ENCODE assay signal across 14 mouse cellular contexts in genomic region chr4:88781831-88782230, GRCm38 (mm10). TPM values are rescaled to one million over a fixed set of nuclear protein-coding genes. Genes with fewer than 3 reads are reported as not detected.
DNase-seq lines count a peak whose midpoint lies in the region; ATAC-seq and TF ChIP-seq lines count a peak whose summit lies in the region.
"Not testable (repeated sequence)": the region's sequence is repeated elsewhere in the genome, so short reads cannot be mapped to it uniquely, and the experiment has no call there.
"Had no signal": no experiment of that assay in that cellular context is flagged by ENCODE, and none has a peak within 500 bp of the region (broad histone marks: within the 10 kb centered on the region; RNA-seq: fewer than 3 reads in every experiment).

TSS of gene Ifnz (plus strand) at chr4:88782131.

- not testable (repeated sequence) for H3K9ac ChIP-seq in embryonic facial prominence, embryonic 15.5 days; hindbrain, embryonic 12.5 days; liver, adult 2 months (ENCODE audit: low read depth, low read length); lung, embryonic 16.5 days (ENCODE audit: low read length); neural tube, embryonic 12.5 days
- peak within 1 kb of the TSS; percentile 60 for H3K9ac ChIP-seq in heart, adult 2 months (ENCODE audit: low read depth, low read length)

- TF ChIP-seq CTCF in heart, adult 2 months (IDR thresholded peaks at IDR 0.05); kidney, adult 2 months (conservative IDR thresholded peaks at IDR 0.05; ENCODE audit: insufficient read depth, insufficient read length, low read depth, low read length); liver, adult 2 months (IDR thresholded peaks at IDR 0.05; ENCODE audit: low read depth, low read length); thymus, adult 2 months (IDR thresholded peaks at IDR 0.05; ENCODE audit: borderline replicate concordance, control insufficient read depth, extremely low read depth, insufficient read depth, low read length, poor library complexity): not testable (repeated sequence)

- peak within 1 kb of the TSS; percentile 39 for H3K4me2 ChIP-seq in embryonic facial prominence, embryonic 15.5 days (replicated peaks)
- peak within 1 kb of the TSS; percentile 41 for H3K4me2 ChIP-seq in hindbrain, embryonic 12.5 days (replicated peaks)
- H3K4me2 ChIP-seq in lung, embryonic 16.5 days (ENCODE audit: low read depth, low read length): 0 out of 2 replicates have a peak within 1 kb of the TSS, but pooled peaks have one; percentile 22
- peak within 1 kb of the TSS; percentile 44 for H3K4me2 ChIP-seq in neural tube, embryonic 12.5 days (replicated peaks)

- TF ChIP-seq EP300 in heart, adult 2 months (IDR thresholded peaks at IDR 0.05; ENCODE audit: insufficient read depth, low read depth, low read length): not testable (repeated sequence)

- not testable (repeated sequence) for H3K27me3 ChIP-seq in embryonic facial prominence, embryonic 15.5 days; heart, adult 2 months (ENCODE audit: control insufficient read depth, insufficient read depth, low read length); hindbrain, embryonic 12.5 days; kidney, adult 2 months (replicated peaks; ENCODE audit: control insufficient read depth, insufficient read depth, low read length); liver, adult 2 months (ENCODE audit: control insufficient read depth, insufficient read depth, low read length); lung, embryonic 16.5 days (ENCODE audit: control insufficient read depth, insufficient read depth, low read depth, low read length); neural tube, embryonic 12.5 days (replicated peaks); thymus, adult 2 months (ENCODE audit: control insufficient read depth, insufficient read depth, low read length)

- not testable (repeated sequence) for DNase-seq in heart, adult 2 months; kidney, adult 2 months; liver, adult 2 months (ENCODE audit: extremely low read depth, low read depth, low spot score); thymus, adult 2 months

- peak within 1 kb of the TSS; percentile 28 for H3K4me3 ChIP-seq in embryonic facial prominence, embryonic 15.5 days (replicated peaks)
- not testable (repeated sequence) for H3K4me3 ChIP-seq in heart, adult 2 months; hindbrain, embryonic 12.5 days; liver, adult 2 months (ENCODE audit: insufficient read depth, low read depth, low read length); neural tube, embryonic 12.5 days
- H3K4me3 ChIP-seq in kidney, adult 2 months (ENCODE audit: insufficient read depth, low read depth, low read length): 0 out of 2 replicates have a peak within 1 kb of the TSS, but pooled peaks have one; percentile 15
- H3K4me3 ChIP-seq in lung, embryonic 16.5 days (ENCODE audit: low read length): peak within 1 kb of the TSS; percentile 37
- peak within 1 kb of the TSS; percentile 54 for H3K4me3 ChIP-seq in thymus, adult 2 months (ENCODE audit: control insufficient read depth, insufficient read depth, low read length)

- not testable (repeated sequence) for H3K79me2 ChIP-seq in heart, adult 2 months (replicated peaks; ENCODE audit: control insufficient read depth, insufficient read depth, low read length); liver, adult 2 months (ENCODE audit: control insufficient read depth, insufficient read depth, low read length)

- not testable (repeated sequence) for H3K9me3 ChIP-seq in embryonic facial prominence, embryonic 15.5 days (replicated peaks); hindbrain, embryonic 12.5 days (replicated peaks); lung, embryonic 16.5 days (ENCODE audit: control insufficient read depth, low read length); neural tube, embryonic 12.5 days

- not testable (repeated sequence) for TF ChIP-seq POLR2A in heart, adult 2 months (IDR thresholded peaks at IDR 0.05; ENCODE audit: insufficient read depth, low read depth, low read length); kidney, adult 2 months (IDR thresholded peaks at IDR 0.05; ENCODE audit: low read depth, low read length); liver, adult 2 months (IDR thresholded peaks at IDR 0.05; ENCODE audit: extremely low read depth, insufficient read depth, low read length); thymus, adult 2 months (IDR thresholded peaks at IDR 0.05; ENCODE audit: control insufficient read depth, extremely low read depth, insufficient read depth, low read length, poor library complexity)

- not testable (repeated sequence) for H3K36me3 ChIP-seq in embryonic facial prominence, embryonic 15.5 days; heart, adult 2 months (ENCODE audit: control insufficient read depth, insufficient read depth, low read length); hindbrain, embryonic 12.5 days; kidney, adult 2 months (ENCODE audit: control insufficient read depth, insufficient read depth, low read length); liver, adult 2 months (ENCODE audit: control insufficient read depth, insufficient read depth, low read length); lung, embryonic 16.5 days (ENCODE audit: control insufficient read depth, insufficient read depth, low read length); neural tube, embryonic 12.5 days; thymus, adult 2 months (ENCODE audit: control insufficient read depth, insufficient read depth, low read length)

- 13% methylated on average over 4 of the region's 7 CpGs for WGBS in embryonic facial prominence, embryonic 15.5 days
- 16% methylated on average over 4 of the region's 7 CpGs for WGBS in heart, adult 2 months
- WGBS in hindbrain, embryonic 12.5 days: 12% methylated on average over 5 of the region's 7 CpGs
- 16% methylated on average over 5 of the region's 7 CpGs for WGBS in kidney, adult 2 months
- 9% methylated on average over 5 of the region's 7 CpGs for WGBS in liver, adult 2 months
- WGBS in lung, embryonic 16.5 days: 11% methylated on average over 3 of the region's 7 CpGs
- WGBS in neural tube, embryonic 12.5 days: 20% methylated on average over 5 of the region's 7 CpGs
- WGBS in thymus, adult 2 months: 6% methylated on average over 5 of the region's 7 CpGs

- H3K27ac ChIP-seq in embryonic facial prominence, embryonic 15.5 days (replicated peaks): peak within 1 kb of the TSS; percentile 68
- H3K27ac ChIP-seq in heart, adult 2 months; hindbrain, embryonic 12.5 days; neural tube, embryonic 12.5 days; thymus, adult 2 months (ENCODE audit: control insufficient read depth, insufficient read depth, low read length): not testable (repeated sequence)
- 0 out of 2 replicates have a peak within 1 kb of the TSS, but pooled peaks have one; percentile 20 for H3K27ac ChIP-seq in kidney, adult 2 months (ENCODE audit: insufficient read depth, low read depth, low read length)
- H3K27ac ChIP-seq in liver, adult 2 months (replicated peaks; ENCODE audit: insufficient read depth, low read depth, low read length): 0 out of 2 replicates have a peak within 1 kb of the TSS, but pooled peaks have one; percentile 12
- H3K27ac ChIP-seq in lung, embryonic 16.5 days (ENCODE audit: low read length): peak within 1 kb of the TSS; percentile 57; the same call in 1 of the 2 replicates

- ATAC-seq in embryonic facial prominence, embryonic 15.5 days (ENCODE audit: insufficient number of reproducible peaks, low FRiP score, low TSS enrichment, low read depth); hindbrain, embryonic 12.5 days (ENCODE audit: low FRiP score); lung, embryonic 16.5 days (ENCODE audit: low read depth); neural tube, embryonic 12.5 days (ENCODE audit: low FRiP score, low read depth): not testable (repeated sequence)

- intact Hi-C loops in heart, adult 2 months (cut with DNase I): not testable (repeated sequence)

- not testable (repeated sequence) for H3K4me1 ChIP-seq in embryonic facial prominence, embryonic 15.5 days; heart, adult 2 months (ENCODE audit: control insufficient read depth, insufficient read depth, low read length); hindbrain, embryonic 12.5 days; kidney, adult 2 months (ENCODE audit: control insufficient read depth, insufficient read depth, low read length); liver, adult 2 months (ENCODE audit: control insufficient read depth, insufficient read depth, low read length); lung, embryonic 16.5 days (replicated peaks; ENCODE audit: control insufficient read depth, insufficient read depth, low read length); neural tube, embryonic 12.5 days; thymus, adult 2 months (replicated peaks; ENCODE audit: control insufficient read depth, insufficient read depth, low read length)

RNA-seq across cellular contexts. Expression of gene Ifnz, which starts in this region (rescaled TPM):
- polyA plus RNA-seq in embryonic facial prominence, embryonic 15.5 days (2015; fragmentation: Nextera tagmentation; extraction: Ambion mirVana): 0.28 and 0.69 TPM in 2 replicates
- total RNA-seq in heart, adult 2 months (2021): not detected
- polyA plus RNA-seq in heart, adult 2 months (2012; rRNA removed): not detected in 2 replicates
- polyA plus RNA-seq in hindbrain, embryonic 12.5 days (2016; fragmentation: Nextera tagmentation; extraction: Ambion mirVana): not detected in 2 replicates
- 0.08 TPM in 1 of 2 replicates, not detected in the other for polyA plus RNA-seq in kidney, adult 2 months (2012; rRNA removed)
- total RNA-seq in liver, adult 2 months (2014; rRNA removed): not detected in 2 replicates
- not detected in 2 replicates for polyA plus RNA-seq in liver, adult 2 months (2012; rRNA removed)
- 0.34 TPM in 1 of 2 replicates, not detected in the other for polyA plus RNA-seq in lung, embryonic 16.5 days (2015; fragmentation: Nextera tagmentation; extraction: Ambion mirVana)
- not detected in 2 replicates for polyA plus RNA-seq in neural tube, embryonic 12.5 days (2016; fragmentation: Nextera tagmentation; extraction: Ambion mirVana)
- 0.16 TPM in 1 of 2 replicates, not detected in the other for polyA plus RNA-seq in thymus, adult 2 months (2012; rRNA removed)
- total RNA-seq: adrenal gland, postnatal 25 days; gastrocnemius, postnatal 36 days; heart, postnatal 14 days; layer of hippocampus, adult 18-20 months; left cerebral cortex, adult 18-20 months had no signal
- polyA plus RNA-seq: frontal cortex, adult 2 months had no signal
